Mouse (Mus musculus) olfactory bulb, adult 2 months (tissue): ENCODE data around the gene Angptl6.
"Not testable (repeated sequence)": the region's sequence is repeated elsewhere in the genome, so short reads cannot be mapped to it uniquely, and the experiment has no call there.

Experiments used
- CTCF ChIP-seq: fragments of 200-500 bp; IDR thresholded peaks from 2 replicates; pipeline ENCODE4 v1.5.1; 2012; ENCODE audit warnings: low read depth, mild to moderate bottlenecking, low read length, moderate library complexity; ENCODE audit not compliant: insufficient read depth
- POLR2A ChIP-seq: fragments of 200-500 bp; IDR thresholded peaks from 2 replicates; pipeline ENCODE4 v1.6.1; 2012; ENCODE audit warnings: mild to moderate bottlenecking, low read depth, low read length, moderate library complexity; ENCODE audit not compliant: insufficient read depth

GRCm38 (mm10) chr9:20835431-20835954 is 44.0 kb downstream of the Angptl6 start:
- TF ChIP-seq POLR2A, CTCF: not testable (repeated sequence)
